Mouse (Mus musculus) CH12.LX (cell line): Measurements from ENCODE around the gene Lzts3.

ENCODE experiments used
- CHD2 ChIP-seq: IDR thresholded peaks from 2 replicates; pipeline ENCODE4 v1.6.1; 2011; ENCODE audit warnings: low read length, improper control_type of control experiment
- CTCF ChIP-seq, 2 experiments: IDR thresholded peaks in 1 of 2; conservative IDR thresholded peaks in 1 of 2; 2 replicates each; pipeline ENCODE4 v1.5.1; 2011 to 2012; ENCODE audit warnings: low read depth in 2 of 2, low read length in 2 of 2, improper control_type of control experiment in 1 of 2, inconsistent platforms in 1 of 2, mild to moderate bottlenecking in 1 of 2, moderate library complexity in 1 of 2
- EP300 ChIP-seq: IDR thresholded peaks from 2 replicates; pipeline ENCODE4 v1.6.1; 2011; ENCODE audit warnings: low read length, improper control_type of control experiment
- IRF4 ChIP-seq: IDR thresholded peaks from 2 replicates; pipeline ENCODE4 v1.6.1; 2014; ENCODE audit warnings: low read depth, mild to moderate bottlenecking, inconsistent platforms, low read length, improper control_type of control experiment
- MAFK ChIP-seq: IDR thresholded peaks from 2 replicates; pipeline ENCODE4 v1.6.1; 2011; ENCODE audit warnings: low read length, improper control_type of control experiment; ENCODE audit not compliant: insufficient replicate concordance
- POLR2A ChIP-seq: IDR thresholded peaks from 2 replicates; pipeline ENCODE4 v1.6.1; 2011; ENCODE audit warnings: low read depth, mild to moderate bottlenecking, improper control_type of control experiment, low read length
- RCOR1 ChIP-seq: conservative IDR thresholded peaks from 2 replicates; pipeline ENCODE4 v1.6.1; 2012; ENCODE audit warnings: low read depth, mild to moderate bottlenecking, inconsistent platforms, low read length, improper control_type of control experiment
- UBTF ChIP-seq: IDR thresholded peaks from 2 replicates; pipeline ENCODE4 v1.6.1; 2012; ENCODE audit warnings: low read depth, mild to moderate bottlenecking, inconsistent platforms, low read length, improper control_type of control experiment, moderate library complexity

DNA sequence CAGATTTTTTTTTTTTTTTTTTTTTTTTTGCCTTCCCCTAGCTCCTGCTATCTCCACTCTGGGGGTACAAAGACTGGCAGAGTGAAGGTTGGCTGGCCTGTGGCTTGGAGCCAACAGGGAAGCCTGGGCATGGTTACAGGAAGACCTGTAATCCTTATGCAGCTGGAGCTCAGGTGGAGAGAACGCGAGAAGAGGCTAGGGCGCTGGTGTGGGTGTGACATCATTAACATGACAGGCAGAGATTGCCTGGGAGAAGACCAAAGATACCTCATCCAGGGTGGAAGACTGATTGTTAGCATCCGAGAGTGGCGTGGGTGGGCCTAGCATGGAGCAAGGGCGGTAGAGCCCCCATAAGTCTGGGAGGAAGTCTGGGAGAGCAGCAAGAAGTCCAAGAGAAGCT, 3.3 kb downstream of the Lzts3 start:
- TF ChIP-seq POLR2A (no peak), CTCF (conservative IDR thresholded peaks at IDR 0.05 in 1 of 2, IDR thresholded peaks at IDR 0.05 in 1 of 2; ENCODE audit: low read depth in 2 of 2, low read length in 2 of 2) (no peak), UBTF (no peak), IRF4 (no peak), RCOR1 (no peak), EP300 (no peak), MAFK (no peak), CHD2 (no peak)
